Mouse (Mus musculus): ENCODE results near the gene Socs2.

DNA sequence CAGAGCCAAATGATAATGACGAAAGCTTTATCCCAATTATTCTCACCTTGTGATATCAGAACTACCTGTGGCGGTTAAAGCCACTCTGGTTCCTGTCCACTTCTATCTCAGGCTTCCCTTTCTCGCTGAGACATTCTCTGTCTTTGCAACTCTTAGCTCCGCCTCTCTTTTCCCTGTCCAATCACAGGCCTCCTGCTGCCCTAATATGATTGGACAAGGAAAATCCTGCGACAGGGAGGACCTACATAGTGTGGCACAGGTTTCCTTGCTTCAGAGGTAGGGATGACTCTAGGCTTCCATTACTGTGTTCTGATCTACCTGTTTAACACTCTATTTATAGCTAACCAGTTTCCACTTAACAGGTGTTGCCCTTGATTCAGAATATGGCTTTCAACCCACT, 36.3 kb upstream of the Socs2 start:
- TF ChIP-seq CTCF (conservative IDR thresholded peaks at IDR 0.05; ENCODE audit: low read length), result no peak
- TF ChIP-seq NANOG (IDR thresholded peaks at IDR 0.05; ENCODE audit: borderline replicate concordance, low read length), result no peak
- no peak for TF ChIP-seq POU5F1 (IDR thresholded peaks at IDR 0.05; ENCODE audit: borderline replicate concordance, low read length)
